22 mouse cellular contexts compared by ENCODE assay signal in the genomic region with DNA sequence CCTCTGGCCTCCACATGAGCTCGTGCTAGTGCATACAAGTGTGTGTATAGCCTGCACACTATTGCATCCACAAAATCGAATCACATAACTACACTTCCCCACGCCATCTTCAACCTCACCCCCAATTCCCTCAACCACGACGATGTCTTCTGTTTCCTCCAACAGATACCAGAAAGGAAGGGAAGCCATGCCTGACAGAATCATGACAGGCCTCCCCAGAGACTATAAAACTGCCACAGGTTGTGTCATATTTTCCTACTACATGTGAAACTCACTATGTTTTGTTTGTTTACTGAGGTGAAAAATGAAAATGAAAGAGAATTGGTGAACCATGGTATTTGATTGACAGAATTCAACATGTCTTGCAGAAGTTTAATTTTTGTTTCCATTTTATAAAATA. TPM values are rescaled to one million over a fixed set of nuclear protein-coding genes. Genes with fewer than 3 reads are reported as not detected.
"Had no signal": no experiment of that assay in that cellular context is flagged by ENCODE, and none has a peak within 500 bp of the region (broad histone marks: within the 10 kb centered on the region; RNA-seq: fewer than 3 reads in every experiment).

No protein-coding gene starts in this region.

- H3K36me3 ChIP-seq: limb, embryonic 12.5 days; midbrain, embryonic 10.5 days; neural tube, embryonic 15.5 days had no signal

- H3K4me1 ChIP-seq: limb, embryonic 12.5 days; midbrain, embryonic 10.5 days; neural tube, embryonic 15.5 days had no signal

- DNase-seq: kidney, adult 18-20 months; kidney, postnatal 10 days; kidney, postnatal 4 days; liver; lung, adult 2 months; lung, postnatal 36 days; midbrain, embryonic 14.5 days; thymus, postnatal 36 days had no signal

- H3K9ac ChIP-seq: limb, embryonic 12.5 days; liver, embryonic 14.5 days; neural tube, embryonic 15.5 days had no signal

- H3K4me3 ChIP-seq: layer of hippocampus, adult 2 months; limb, embryonic 12.5 days; midbrain, embryonic 10.5 days; myocyte; neural tube, embryonic 15.5 days had no signal

- H3K27ac ChIP-seq: layer of hippocampus, adult 2 months; limb, embryonic 12.5 days; liver, embryonic 14.5 days; midbrain, embryonic 10.5 days; neural tube, embryonic 15.5 days had no signal

- ATAC-seq: lung, postnatal 0 days had no signal

- H3K27me3 ChIP-seq: limb, embryonic 12.5 days; neural tube, embryonic 15.5 days had no signal

RNA-seq across cellular contexts. Expression of gene Gm17409, which starts 46.6 kb away (rescaled TPM):
- total RNA-seq: layer of hippocampus, adult 2 months; layer of hippocampus, postnatal 10 days; left cerebral cortex, postnatal 36 days; megakaryocyte progenitor cell, adult 5-6 weeks had no signal
- polyA plus RNA-seq: kidney, embryonic 14.5 days; limb, embryonic 12.5 days; liver, embryonic 14.5 days; lung, adult 2 months; lung, postnatal 0 days; midbrain, embryonic 10.5 days; midbrain, embryonic 14.5 days; myocyte; neural tube, embryonic 11.5 days; neural tube, embryonic 15.5 days; stomach, embryonic 16.5 days; thymus, postnatal 0 days had no signal
